ENCODE assay signal across 8 mouse cellular contexts in the genomic region with DNA sequence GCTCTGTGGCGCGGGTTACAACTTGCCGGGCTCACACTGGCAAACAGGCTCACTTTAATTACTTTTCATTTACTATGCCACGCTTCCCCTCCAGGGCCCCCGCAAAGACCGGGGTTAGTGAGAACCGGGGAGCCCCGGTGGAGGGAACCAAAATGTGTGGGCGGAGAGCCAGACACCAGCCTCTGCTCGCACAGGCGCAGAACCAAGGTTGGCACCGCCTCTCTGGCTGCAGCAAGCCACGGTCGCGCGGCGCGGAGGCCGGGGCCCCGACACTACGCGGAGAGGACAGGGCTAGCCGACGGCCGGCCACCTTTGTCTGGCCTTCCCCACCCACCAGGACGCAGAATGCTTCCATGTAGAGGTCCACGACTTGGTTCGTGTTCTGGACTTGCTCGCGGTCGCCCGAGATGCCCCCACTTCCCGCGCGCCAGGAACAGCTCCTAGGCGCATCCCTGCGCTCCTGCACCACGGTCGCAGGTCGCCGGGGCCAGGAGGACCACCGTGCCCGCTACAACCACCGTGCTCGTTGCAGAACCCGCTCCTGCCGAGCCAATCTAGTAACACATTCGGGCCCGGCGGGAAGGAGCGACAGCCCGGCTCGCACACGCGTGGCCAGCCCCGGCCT. TPM values are rescaled to one million over a fixed set of nuclear protein-coding genes. Genes with fewer than 3 reads are reported as not detected.
A peak's percentile ranks its signal among the peaks of the same experiment; 100 is the strongest.
DNase-seq lines count a peak whose midpoint lies in the region; ATAC-seq and TF ChIP-seq lines count a peak whose summit lies in the region.

No protein-coding gene starts in this region.

- no peaks in the 10 kb centered on the region for H3K9me3 ChIP-seq in E14TG2a.4 (ENCODE audit: low read length)
- H3K9me3 ChIP-seq in forebrain, embryonic 15.5 days: no peaks in the 10 kb centered on the region
- no peaks in the 10 kb centered on the region for H3K9me3 ChIP-seq in neural tube, embryonic 15.5 days (replicated peaks)

- H3K27me3 ChIP-seq in E14TG2a.4 (ENCODE audit: insufficient read depth, low read length): no peaks in the 10 kb centered on the region
- H3K27me3 ChIP-seq in forebrain, embryonic 15.5 days: no peaks in the 10 kb centered on the region
- no peaks in the 10 kb centered on the region for H3K27me3 ChIP-seq in neural tube, embryonic 15.5 days (replicated peaks)

- WGBS in forebrain, embryonic 15.5 days: under 1% methylated on average over 56 of the region's 56 CpGs
- WGBS in lung, adult 2 months: under 1% methylated on average over 56 of the region's 56 CpGs
- under 1% methylated on average over 56 of the region's 56 CpGs for WGBS in neural tube, embryonic 15.5 days

- TF ChIP-seq POLR2A in lung, adult 2 months (IDR thresholded peaks at IDR 0.05; ENCODE audit: borderline replicate concordance, extremely low read depth, low read depth, low read length): peak; percentile 26; the same call in 1 of the 2 replicates

- no peak for TF ChIP-seq CTCF in E14TG2a.4 (conservative IDR thresholded peaks at IDR 0.05; ENCODE audit: low read length)
- TF ChIP-seq CTCF in layer of hippocampus, adult 2 months (conservative IDR thresholded peaks at IDR 0.05): no peak; the same call in 1 of the 2 replicates
- no peak for TF ChIP-seq CTCF in lung, adult 2 months (IDR thresholded peaks at IDR 0.05; ENCODE audit: insufficient read depth, low read length)

- peak; percentile 79 for DNase-seq in cerebellum, adult 11 months
- DNase-seq in heart, postnatal 25 days (ENCODE audit: low spot score): peak; percentile 70
- DNase-seq in layer of hippocampus, adult 2 months (ENCODE audit: low spot score in 2 of 2): peak; percentile 72 to 77
- DNase-seq in lung, adult 2 months: peak; percentile 85
- peak; percentile 57 for DNase-seq in testis, postnatal 14 days (ENCODE audit: low spot score)

- peak overlapping the region; percentile 76 for H3K4me2 ChIP-seq in forebrain, embryonic 15.5 days (replicated peaks)
- H3K4me2 ChIP-seq in neural tube, embryonic 15.5 days: peak overlapping the region; percentile 68

- H3K9ac ChIP-seq in forebrain, embryonic 15.5 days (replicated peaks): peak overlapping the region; percentile 93
- H3K9ac ChIP-seq in neural tube, embryonic 15.5 days (replicated peaks): peak overlapping the region; percentile 96

- intact Hi-C loops in heart, postnatal 25 days (cut with DNase I): loop anchor here (2.0 to 5.0 kb wide), 4 partner anchors 32 to 95 kb away; no protein-coding TSS in a partner anchor

- peak overlapping the region; percentile 93 for H3K4me3 ChIP-seq in E14TG2a.4 (replicated peaks; ENCODE audit: low read length)
- H3K4me3 ChIP-seq in forebrain, embryonic 15.5 days: peak overlapping the region; percentile 78
- H3K4me3 ChIP-seq in layer of hippocampus, adult 2 months: peak overlapping the region; percentile 94
- peak overlapping the region; percentile 88 for H3K4me3 ChIP-seq in lung, adult 2 months (replicated peaks; ENCODE audit: extremely low read depth, low read depth, low read length)
- H3K4me3 ChIP-seq in neural tube, embryonic 15.5 days (replicated peaks): peak overlapping the region; percentile 96

- peaks cover 32% of the 10 kb centered on the region for H3K4me1 ChIP-seq in E14TG2a.4 (replicated peaks; ENCODE audit: low read depth, low read length)
- peaks cover 24% of the 10 kb centered on the region for H3K4me1 ChIP-seq in forebrain, embryonic 15.5 days
- H3K4me1 ChIP-seq in lung, adult 2 months (ENCODE audit: control insufficient read depth, insufficient read depth, low read length): peaks cover 24% of the 10 kb centered on the region
- peaks cover 36% of the 10 kb centered on the region for H3K4me1 ChIP-seq in neural tube, embryonic 15.5 days

- H3K27ac ChIP-seq in forebrain, embryonic 15.5 days (replicated peaks): peak overlapping the region; percentile 91
- H3K27ac ChIP-seq in layer of hippocampus, adult 2 months: peak overlapping the region; percentile 96
- H3K27ac ChIP-seq in neural tube, embryonic 15.5 days (replicated peaks): peak overlapping the region; percentile 95

- 0 out of 2 replicates have a peak, but pooled peaks cover 6% of the 10 kb centered on the region for H3K36me3 ChIP-seq in E14TG2a.4 (ENCODE audit: insufficient read depth, low read length)
- no peaks in the 10 kb centered on the region for H3K36me3 ChIP-seq in forebrain, embryonic 15.5 days
- H3K36me3 ChIP-seq in neural tube, embryonic 15.5 days: no peaks in the 10 kb centered on the region

- ATAC-seq in forebrain, embryonic 15.5 days (replicated peaks): peak; percentile 82
- peak; percentile 87 for ATAC-seq in neural tube, embryonic 15.5 days (ENCODE audit: low FRiP score)

RNA-seq across cellular contexts. Expression of gene Lrch1, which starts 0.8 kb away (rescaled TPM):
- 10.9 and 13.6 TPM in 2 replicates for polyA plus RNA-seq in forebrain, embryonic 15.5 days (2015; fragmentation: Nextera tagmentation; extraction: Ambion mirVana)
- total RNA-seq in heart, postnatal 25 days (2021): 10 to 100 TPM; 16.8 to 17.9 TPM
- 10 to 100 TPM; 17.5 to 24.7 TPM for total RNA-seq in layer of hippocampus, adult 2 months (2021)
- 21.9 and 22.6 TPM in 2 replicates for polyA plus RNA-seq in lung, adult 2 months (2012; rRNA removed)
- polyA plus RNA-seq in neural tube, embryonic 15.5 days (2015; fragmentation: Nextera tagmentation; extraction: Ambion mirVana): 19.6 and 20.6 TPM in 2 replicates

Comparison
In these comparisons a context has a peak if more than half of its experiments do, and no peak if none do; other contexts are left out.
1. Peak in every context shown above with its lines: DNase-seq, ATAC-seq, H3K4me3 ChIP-seq and H3K27ac ChIP-seq.